In genomic region chr5:121114151-121114550, GRCm38 (mm10) we compare ENCODE assay signal across 13 mouse cellular contexts.
DNase-seq lines count a peak whose midpoint lies in the region; ATAC-seq and TF ChIP-seq lines count a peak whose summit lies in the region.
"Had no signal": no experiment of that assay in that cellular context is flagged by ENCODE, and none has a peak within 500 bp of the region (broad histone marks: within the 10 kb centered on the region; RNA-seq: fewer than 3 reads in every experiment).

No protein-coding gene starts in this region.

- peak; percentile 54 for DNase-seq in layer of hippocampus, adult 9-11 months
- DNase-seq in layer of hippocampus, adult 11-12 months (ENCODE audit: low spot score), result no peak
- DNase-seq in hindbrain, postnatal 0 days (ENCODE audit: low spot score), result peak; percentile 34
- DNase-seq in ovary, adult 18-20 months (ENCODE audit: low spot score), result no peak
- DNase-seq in cerebellum, adult 9-10 months, result no peak
- DNase-seq: kidney, postnatal 25 days; thymus, adult 18-20 months had no signal

- no peaks in the 10 kb centered on the region for H3K36me3 ChIP-seq in hindbrain, postnatal 0 days (ENCODE audit: insufficient read depth, low read length)
- no peaks in the 10 kb centered on the region for H3K36me3 ChIP-seq in kidney, embryonic 16.5 days (ENCODE audit: insufficient read depth, low read length)
- H3K36me3 ChIP-seq: embryonic facial prominence, embryonic 12.5 days; liver, embryonic 15.5 days had no signal

- no peaks in the 10 kb centered on the region for H3K27me3 ChIP-seq in hindbrain, postnatal 0 days (ENCODE audit: insufficient read depth, low read length)
- H3K27me3 ChIP-seq in kidney, embryonic 16.5 days (ENCODE audit: insufficient read depth, low read length), result no peaks in the 10 kb centered on the region
- H3K27me3 ChIP-seq: embryonic facial prominence, embryonic 12.5 days; liver, embryonic 15.5 days had no signal

- no peak overlapping the region for H3K4me2 ChIP-seq in hindbrain, postnatal 0 days (ENCODE audit: low read depth, low read length)
- no peak overlapping the region for H3K4me2 ChIP-seq in kidney, embryonic 16.5 days (replicated peaks; ENCODE audit: low read depth, low read length)
- H3K4me2 ChIP-seq: embryonic facial prominence, embryonic 12.5 days; liver, embryonic 15.5 days had no signal

- no peak for ATAC-seq in hindbrain, postnatal 0 days
- ATAC-seq in neutrophil, adult 5-6 weeks (ENCODE audit: extremely low read depth, insufficient number of reproducible peaks, low FRiP score, poor library complexity, severe bottlenecking), result peak; percentile 14; the same call in 1 of the 2 replicates
- no peak for ATAC-seq in kidney, embryonic 16.5 days (ENCODE audit: low FRiP score, low TSS enrichment)

- no peak for TF ChIP-seq POLR2A in cortical plate, adult 2 months (IDR thresholded peaks at IDR 0.05; ENCODE audit: extremely low read depth, insufficient read depth, low read length)

- no peaks in the 10 kb centered on the region for H3K9me3 ChIP-seq in hindbrain, postnatal 0 days (ENCODE audit: low read length)
- H3K9me3 ChIP-seq in kidney, embryonic 16.5 days (ENCODE audit: low read length), result no peaks in the 10 kb centered on the region
- H3K9me3 ChIP-seq: embryonic facial prominence, embryonic 12.5 days; liver, embryonic 15.5 days had no signal

- H3K4me3 ChIP-seq in cortical plate, adult 2 months (ENCODE audit: insufficient read depth, low read length), result no peak overlapping the region
- no peak overlapping the region for H3K4me3 ChIP-seq in hindbrain, postnatal 0 days (ENCODE audit: low read length)
- no peak overlapping the region for H3K4me3 ChIP-seq in kidney, embryonic 16.5 days (ENCODE audit: low read length)
- H3K4me3 ChIP-seq: embryonic facial prominence, embryonic 12.5 days; liver, embryonic 15.5 days; myocyte had no signal

- 61% methylated on average over 14 of the region's 14 CpGs for WGBS in hindbrain, postnatal 0 days
- WGBS in kidney, embryonic 16.5 days, result 74% methylated on average over 14 of the region's 14 CpGs

- no peak for TF ChIP-seq CTCF in cortical plate, adult 2 months (IDR thresholded peaks at IDR 0.05; ENCODE audit: extremely low read depth, insufficient read depth, low read length)
- TF ChIP-seq CTCF in hindbrain, postnatal 0 days (IDR thresholded peaks at IDR 0.05; ENCODE audit: low read depth), result no peak

- H3K4me1 ChIP-seq in cortical plate, adult 2 months (ENCODE audit: control insufficient read depth, insufficient read depth, low read length), result peaks cover 16% of the 10 kb centered on the region
- H3K4me1 ChIP-seq in hindbrain, postnatal 0 days (ENCODE audit: insufficient read depth, low read length), result peaks cover 11% of the 10 kb centered on the region; the same call in 1 of the 2 replicates
- H3K4me1 ChIP-seq in kidney, embryonic 16.5 days (ENCODE audit: insufficient read depth, low read length), result peaks cover 10% of the 10 kb centered on the region; the same call in 1 of the 2 replicates
- H3K4me1 ChIP-seq: embryonic facial prominence, embryonic 12.5 days; liver, embryonic 15.5 days had no signal

- H3K9ac ChIP-seq in hindbrain, postnatal 0 days (replicated peaks; ENCODE audit: low read length), result no peak overlapping the region
- H3K9ac ChIP-seq in kidney, embryonic 16.5 days (replicated peaks; ENCODE audit: low read length), result no peak overlapping the region
- H3K9ac ChIP-seq: embryonic facial prominence, embryonic 12.5 days; liver, embryonic 15.5 days had no signal

- peak overlapping the region; percentile 27; the same call in 1 of the 2 replicates for H3K27ac ChIP-seq in cortical plate, adult 2 months (ENCODE audit: insufficient read depth, low read length)
- H3K27ac ChIP-seq in hindbrain, postnatal 0 days, result peak overlapping the region; percentile 78; the same call in 1 of the 2 replicates
- no peak overlapping the region for H3K27ac ChIP-seq in kidney, embryonic 16.5 days (ENCODE audit: low read length)
- H3K27ac ChIP-seq: embryonic facial prominence, embryonic 12.5 days; liver, embryonic 15.5 days had no signal

Comparison
In these comparisons a context has a peak if more than half of its experiments do, and no peak if none do; other contexts are left out.
1. DNase-seq: peak in layer of hippocampus, adult 9-11 months (single experiment) and hindbrain, postnatal 0 days (single experiment); none in layer of hippocampus, adult 11-12 months (single experiment), ovary, adult 18-20 months (single experiment) and cerebellum, adult 9-10 months (single experiment).